Mouse (Mus musculus) cerebellum, adult 9-10 months (tissue): ENCODE data around the gene Spred2.
"Not testable (repeated sequence)": the region's sequence is repeated elsewhere in the genome, so short reads cannot be mapped to it uniquely, and the experiment has no call there.

Experiments used
- DNase-seq: peaks from one replicate; pipeline ENCODE4 v3.0.0; 2022

Gene Spred2

GRCm38 (mm10) chr11:20027719-20028118, 103.5 kb downstream of the Spred2 start:
- no peak for DNase-seq

DNA sequence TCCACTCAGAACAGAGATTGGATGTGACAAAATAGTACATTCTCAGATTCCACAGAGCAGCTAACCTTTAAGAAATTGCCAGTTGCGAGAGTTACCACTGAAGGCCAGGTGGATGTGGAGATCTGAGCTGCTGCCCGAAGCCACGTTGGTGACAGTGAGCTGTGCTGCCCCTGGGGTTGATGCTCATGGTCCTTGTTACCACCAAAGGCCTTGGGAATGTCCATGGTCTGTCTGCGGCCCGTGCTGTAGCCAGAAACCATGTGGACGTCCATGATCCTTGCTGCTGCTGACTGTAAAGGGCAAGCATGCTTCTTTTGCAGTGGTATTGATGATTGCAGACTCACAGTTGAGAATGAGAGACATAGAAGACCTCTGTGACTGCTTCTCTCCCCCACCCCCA, 104.2 kb downstream of the Spred2 start:
- no peak for DNase-seq

DNA sequence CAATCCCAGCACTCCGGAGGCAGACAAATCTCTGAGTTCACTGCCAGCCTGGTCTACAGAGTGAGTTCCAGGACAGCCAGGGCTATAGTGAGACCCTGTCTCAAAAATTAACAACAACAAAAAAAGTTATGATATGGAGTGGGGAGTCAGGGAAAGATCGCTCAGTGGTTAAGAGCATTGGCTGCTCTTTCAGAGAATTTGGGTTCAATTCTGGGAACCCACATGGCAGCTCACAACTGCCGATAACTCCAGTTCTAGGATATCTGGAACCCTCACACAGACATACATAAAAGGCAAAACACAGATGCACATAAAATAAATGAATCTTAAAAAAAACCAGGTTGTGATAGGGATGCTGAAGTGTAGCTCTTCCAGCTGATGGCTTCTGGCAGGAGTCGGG, 104.8 kb downstream of the Spred2 start:
- DNase-seq, result no peak

- DNase-seq, result not testable (repeated sequence)
Measured at GRCm38 (mm10) chr11:20030973-20031372, 106.8 kb downstream of the Spred2 start.

DNA sequence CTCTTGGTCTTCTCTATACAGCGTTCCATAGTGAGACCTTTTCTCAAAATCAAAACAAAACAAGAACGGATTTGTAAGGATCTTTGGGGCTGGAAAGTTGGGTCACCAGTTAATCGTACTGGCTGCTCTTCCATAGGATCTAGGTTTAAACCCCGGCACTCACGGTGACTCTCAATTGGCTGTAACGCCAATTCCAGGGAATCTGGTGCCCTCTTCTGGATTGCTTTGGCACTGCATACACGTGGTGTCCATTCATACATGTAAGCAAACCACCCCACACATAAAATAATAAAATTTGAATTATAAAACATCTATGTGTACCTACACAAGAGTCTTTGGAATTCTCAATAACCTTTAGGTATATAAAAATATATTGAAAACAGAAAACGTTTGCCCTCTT, 107.4 kb downstream of the Spred2 start:
- DNase-seq, result no peak

GRCm38 (mm10) chr11:20033541-20034160, 109.5 kb downstream of the Spred2 start:
- DNase-seq, result no peak

GRCm38 (mm10) chr11:20034337-20034947, 110.3 kb downstream of the Spred2 start:
- DNase-seq, result no peak

- peak; percentile 60 for DNase-seq
Measured at GRCm38 (mm10) chr11:20035343-20035928, 111.3 kb downstream of the Spred2 start.

DNA sequence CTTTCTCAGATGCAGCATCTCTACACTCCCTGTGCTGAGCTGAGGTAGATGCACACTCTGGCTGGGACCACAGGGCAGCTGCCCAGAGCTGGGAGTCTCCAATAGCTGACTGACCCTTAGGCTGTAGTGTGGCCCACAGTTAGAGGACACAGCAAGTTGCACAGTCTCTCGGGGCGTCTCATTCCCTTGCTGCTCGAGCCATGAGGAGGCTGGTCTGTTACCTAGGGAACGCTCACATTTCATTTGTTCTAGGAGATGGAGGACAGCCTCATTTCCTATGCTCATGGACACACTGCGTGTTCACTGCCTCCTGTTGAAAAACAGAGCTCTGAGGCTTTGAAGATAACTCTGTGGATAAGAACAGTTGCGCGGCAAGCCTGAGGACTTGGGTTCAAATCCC, 111.8 kb downstream of the Spred2 start:
- no peak for DNase-seq

DNA sequence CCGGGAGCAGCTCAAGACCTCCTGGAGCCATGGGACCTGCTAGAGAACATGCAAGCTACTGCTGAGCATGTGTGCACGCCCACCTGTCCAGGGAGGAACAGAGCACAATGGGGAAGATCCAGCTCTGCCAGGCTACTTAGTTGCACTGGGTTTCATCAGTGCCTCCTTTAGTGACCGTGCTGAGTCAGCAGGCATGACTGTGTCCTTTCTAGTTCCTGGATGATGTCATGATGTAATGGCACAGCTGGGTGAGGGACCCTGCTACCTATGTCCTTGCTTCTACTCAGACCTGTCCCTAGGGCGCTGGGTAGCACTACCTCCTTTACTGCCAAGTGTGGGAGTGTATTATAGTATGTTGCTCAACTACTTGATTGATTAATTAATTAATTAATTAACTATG, 113.6 kb downstream of the Spred2 start:
- DNase-seq, result no peak

- peak; percentile 61 for DNase-seq
Measured at GRCm38 (mm10) chr11:20038723-20039122, 114.5 kb downstream of the Spred2 start.

- DNase-seq, result no peak
Measured at GRCm38 (mm10) chr11:20041164-20041920, 117.2 kb downstream of the Spred2 start.

GRCm38 (mm10) chr11:20042106-20042505, 117.9 kb downstream of the Spred2 start:
- DNase-seq, result no peak

DNA sequence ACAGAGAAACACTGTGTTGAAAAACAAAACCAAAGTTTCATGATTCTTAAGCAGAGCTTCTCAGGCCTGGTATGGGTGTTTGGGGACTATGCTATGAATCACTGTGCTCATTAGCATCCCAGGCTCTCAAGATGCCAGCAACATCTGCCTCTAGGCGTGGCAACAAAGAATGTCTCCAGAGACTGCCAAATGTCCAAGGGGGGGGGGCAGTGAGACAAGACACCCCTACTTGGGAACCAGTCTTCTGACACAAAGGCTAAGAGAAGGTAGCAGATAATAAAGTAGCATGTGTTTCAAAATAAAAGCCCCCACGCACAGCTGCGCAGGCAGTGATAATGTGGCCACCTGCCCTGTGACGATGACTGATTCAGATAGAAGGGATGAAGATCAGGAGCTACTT, 119.1 kb downstream of the Spred2 start:
- no peak for DNase-seq

- no peak for DNase-seq
Measured at GRCm38 (mm10) chr11:20045586-20045985, 121.4 kb downstream of the Spred2 start.

DNA sequence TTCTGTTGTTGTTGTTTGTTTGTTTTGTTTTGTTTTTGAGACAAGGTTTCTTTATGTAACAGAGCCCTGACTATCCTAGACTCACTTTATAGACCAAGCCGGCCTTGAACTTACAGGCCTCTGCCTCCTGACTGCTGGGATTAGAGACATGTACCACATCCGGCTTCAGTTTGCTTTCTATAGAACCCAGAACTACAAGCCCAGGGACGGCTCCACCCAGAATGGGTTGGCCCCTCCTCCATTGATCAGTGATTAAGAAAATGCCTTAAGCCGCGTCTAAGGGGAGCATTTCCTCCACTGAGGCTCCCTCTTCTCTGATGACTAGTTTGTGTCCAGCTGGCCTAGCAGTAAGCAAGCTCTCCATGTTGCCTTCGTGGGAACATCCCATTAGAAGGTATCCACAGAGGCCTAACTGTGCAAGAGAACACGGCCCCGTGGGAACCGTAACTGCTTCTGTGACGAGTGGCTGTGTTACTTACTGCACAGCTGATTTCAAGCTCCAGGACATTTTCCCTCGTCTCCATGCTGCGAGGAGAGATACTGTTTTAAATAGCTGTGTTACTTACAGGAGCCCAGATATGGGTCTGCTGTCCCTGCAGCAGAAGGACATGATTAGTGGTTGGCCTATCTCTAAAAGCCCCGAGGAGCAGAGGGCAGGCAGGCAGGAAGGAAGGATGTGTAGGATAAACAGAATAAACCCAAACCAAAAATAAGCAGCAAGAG, 128.8 kb downstream of the Spred2 start:
- DNase-seq, result no peak

- no peak for DNase-seq
Measured at GRCm38 (mm10) chr11:20053951-20054350, 129.8 kb downstream of the Spred2 start.

GRCm38 (mm10) chr11:20054617-20055016, 130.4 kb downstream of the Spred2 start:
- DNase-seq, result no peak

DNA sequence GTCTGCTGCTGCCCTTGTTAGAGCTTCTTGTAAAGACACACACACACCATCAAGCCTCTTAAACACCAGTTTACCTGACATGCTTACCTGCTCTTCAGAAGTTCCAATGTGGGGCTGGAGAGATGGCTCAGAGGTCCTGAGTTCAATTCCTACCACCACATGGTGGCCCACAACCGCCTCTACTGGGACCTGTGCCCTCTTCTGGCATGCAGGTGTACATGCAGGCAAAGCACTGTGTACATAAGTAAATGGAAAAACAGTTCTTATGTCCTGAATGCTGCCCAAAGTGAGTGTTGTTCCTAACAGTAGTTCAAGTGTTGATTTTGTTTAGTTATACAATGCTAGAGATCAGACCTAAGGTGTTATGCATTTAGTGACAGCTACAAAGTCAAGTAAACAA, 132.0 kb downstream of the Spred2 start:
- no peak for DNase-seq

- DNase-seq, result no peak
Measured at GRCm38 (mm10) chr11:20057429-20057828, 133.3 kb downstream of the Spred2 start.

GRCm38 (mm10) chr11:20059736-20060135, 135.6 kb downstream of the Spred2 start:
- DNase-seq, result no peak

GRCm38 (mm10) chr11:20062801-20063200, 138.6 kb downstream of the Spred2 start:
- DNase-seq, result not testable (repeated sequence)

DNA sequence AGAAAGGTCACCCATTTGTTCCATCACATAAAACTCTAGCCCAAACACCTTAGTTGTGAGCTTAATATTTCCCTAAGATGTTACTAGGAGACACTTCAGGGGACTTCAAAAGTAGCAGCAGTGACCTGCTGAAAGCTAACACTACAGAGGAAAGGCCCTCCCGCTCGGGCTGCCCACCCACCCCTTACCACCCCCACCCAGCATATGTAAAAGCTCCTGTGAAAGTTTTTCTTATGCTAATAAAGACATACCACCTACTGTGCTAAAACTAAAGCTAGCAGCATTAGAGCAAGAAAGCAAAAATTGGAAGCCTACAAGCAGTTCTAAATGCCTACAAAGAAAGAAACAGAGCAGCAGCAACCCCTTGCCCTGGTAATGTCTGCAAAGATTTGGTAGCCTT, 139.9 kb downstream of the Spred2 start:
- not testable (repeated sequence) for DNase-seq
